Mouse (Mus musculus) mature B cell (primary cell): Measurements from ENCODE around the gene Ech1.

ENCODE experiments used
- in situ Hi-C: fragments of 300-500 bp; cut with MboI; formaldehyde crosslinking; loops from 2 replicates; pipeline ENCODE4 v1.14.3; 2019

Gene Ech1

DNA sequence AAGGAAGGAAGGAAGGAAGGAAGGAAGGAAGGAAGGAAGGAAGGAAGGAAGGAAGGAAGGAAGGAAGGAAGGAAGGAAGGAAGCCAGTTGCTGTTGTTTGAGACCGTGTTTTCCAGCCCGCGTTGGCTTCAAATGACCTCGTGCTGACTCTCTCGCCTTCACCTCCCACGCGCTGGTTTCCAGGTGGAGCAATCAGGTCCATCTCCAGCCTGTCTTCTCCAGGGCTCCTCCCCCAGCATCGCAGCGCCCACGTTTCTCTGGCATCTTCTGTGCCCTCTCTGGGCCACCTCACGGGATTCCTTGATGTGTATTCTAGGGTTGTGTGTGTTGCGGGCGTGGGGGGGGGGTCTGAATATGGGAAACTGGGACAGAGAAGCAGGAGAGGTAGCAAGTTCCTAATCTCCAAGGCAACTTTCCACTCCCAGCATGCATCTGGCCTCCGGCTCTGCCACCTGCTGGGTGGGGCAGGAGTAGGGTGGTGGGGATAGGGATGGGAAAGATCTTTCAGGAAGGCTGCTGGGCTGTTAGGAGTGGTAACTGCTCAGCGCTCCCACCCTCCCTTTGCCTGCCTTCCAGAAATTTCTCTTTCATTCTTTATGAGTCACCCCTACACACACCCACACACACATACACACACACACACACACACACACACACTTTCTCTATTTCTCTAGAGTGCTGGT, 37.9 kb downstream of the Ech1 start:
- in situ Hi-C loops = no loop called here

DNA sequence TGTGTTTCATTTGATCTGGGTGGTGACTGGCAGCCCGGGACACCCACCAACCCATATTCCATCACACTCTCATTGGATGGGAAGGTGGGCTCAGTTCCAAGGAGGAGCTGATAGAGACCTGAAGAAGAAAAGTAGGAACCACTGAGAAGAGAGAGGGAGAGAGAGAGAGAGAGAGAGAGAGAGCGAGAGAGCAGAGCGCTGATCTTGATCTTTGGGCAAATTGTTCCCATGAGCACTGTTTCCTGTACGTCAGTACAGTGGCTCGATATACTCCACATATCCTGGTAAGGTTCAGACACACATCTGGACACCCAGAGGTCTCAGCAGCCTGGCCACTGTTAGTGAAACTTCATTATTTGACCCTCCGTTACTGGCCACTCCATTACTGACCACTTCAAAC, 38.5 kb downstream of the Ech1 start, which contains the start of gene Lgals7:
Gene Lgals7 (plus strand): TSS at position 314 of the 400 bp plus-strand sequence.
- in situ Hi-C loops = no loop called here

DNA sequence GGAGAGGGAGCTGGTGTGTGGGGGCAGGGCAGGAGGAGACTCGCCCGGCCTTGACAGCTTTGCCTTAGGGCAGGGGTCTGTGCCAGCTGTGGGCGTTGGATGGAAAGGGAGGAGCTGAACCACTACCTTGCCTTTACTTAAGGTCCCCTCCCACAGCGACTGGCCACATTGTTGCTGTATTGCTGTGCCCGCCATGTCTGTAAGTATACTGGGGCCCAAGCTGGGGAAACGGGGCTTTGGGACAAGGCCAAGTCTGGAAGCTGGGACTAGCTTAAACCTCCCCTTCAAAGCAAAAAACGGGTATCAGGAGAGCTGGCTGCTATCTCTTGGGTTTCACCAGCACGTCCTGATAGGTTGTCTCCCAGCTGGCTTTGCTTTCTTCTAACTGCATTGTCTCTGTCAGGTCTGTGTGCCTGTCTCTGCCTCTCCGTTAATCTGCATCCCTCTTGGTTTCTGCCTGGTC, 39.3 kb downstream of the Ech1 start:
- in situ Hi-C loops = no loop called here

DNA sequence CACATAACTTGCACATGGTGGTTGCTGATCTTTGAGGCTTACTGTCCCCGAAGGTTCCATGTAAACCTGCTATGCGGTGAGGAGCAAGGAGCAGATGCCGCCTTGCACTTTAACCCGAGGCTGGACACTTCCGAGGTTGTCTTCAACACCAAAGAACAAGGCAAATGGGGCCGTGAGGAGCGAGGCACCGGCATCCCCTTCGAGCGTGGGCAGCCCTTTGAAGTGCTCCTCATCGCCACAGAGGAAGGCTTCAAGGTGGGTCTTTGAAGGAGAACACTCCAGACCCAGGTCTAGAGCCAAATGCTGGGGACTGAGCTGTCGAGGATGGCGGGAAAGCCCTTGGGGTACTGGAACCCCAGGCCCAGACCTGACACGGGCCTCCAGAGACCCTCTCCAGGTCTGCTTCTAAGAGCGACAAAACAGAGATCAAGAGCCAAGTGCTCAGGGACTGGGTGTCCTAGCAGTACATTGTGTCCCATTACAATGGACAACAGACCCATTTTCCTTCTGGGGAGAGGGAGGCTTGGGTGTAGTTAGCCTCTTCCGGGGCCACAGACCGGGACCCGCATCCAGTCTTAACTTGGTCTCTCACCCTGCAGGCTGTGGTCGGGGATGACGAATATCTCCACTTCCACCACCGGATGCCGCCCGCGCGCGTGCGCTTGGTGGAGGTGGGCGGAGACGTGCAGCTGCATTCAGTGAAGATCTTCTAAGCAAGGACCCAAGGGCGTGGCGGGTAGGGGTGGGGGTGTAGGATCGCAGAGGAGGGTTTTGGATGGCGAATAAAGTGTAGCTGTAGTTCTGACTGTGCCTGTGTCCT, 40.7 kb downstream of the Ech1 start:
- in situ Hi-C loops = loop anchor here (5.0 kb wide), 1 partner anchor 68 kb away; no protein-coding TSS in a partner anchor

DNA sequence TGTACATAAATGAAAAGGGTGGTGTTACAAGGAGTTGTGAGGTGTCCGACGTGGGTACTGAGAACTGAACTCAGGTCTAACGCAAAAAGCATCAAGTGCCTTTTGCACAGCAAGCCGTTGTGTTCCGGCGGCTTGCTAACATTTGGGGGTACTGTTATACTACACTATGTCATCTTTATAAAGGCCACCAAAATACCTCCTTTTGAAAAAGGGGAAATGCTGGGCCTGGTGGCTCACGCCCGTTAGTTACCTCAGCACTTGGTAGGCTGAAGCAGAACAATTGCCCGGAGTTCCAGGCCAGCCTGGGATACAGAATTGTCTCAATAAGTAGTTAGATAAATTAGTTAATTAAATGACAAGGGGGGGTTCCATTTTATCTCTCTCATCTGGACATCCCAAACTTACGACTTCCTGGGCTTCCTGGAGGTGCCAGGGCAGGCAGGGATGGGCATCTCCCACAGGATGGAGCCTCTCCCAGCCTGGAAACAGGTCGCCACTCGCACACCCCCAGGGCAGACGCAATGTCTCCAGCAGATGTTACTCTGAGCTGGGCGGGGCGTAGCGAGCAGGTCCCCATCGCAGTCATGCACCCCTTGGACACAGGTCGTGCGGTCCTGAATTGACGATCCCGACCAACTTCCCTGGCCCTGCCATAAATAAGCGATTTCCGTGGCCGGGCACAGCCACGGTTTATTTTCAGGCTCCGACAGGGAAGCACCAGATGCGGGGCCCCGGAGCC, 41.9 kb downstream of the Ech1 start:
- in situ Hi-C loops = loop anchor here (5.0 kb wide), 1 partner anchor 70 kb away; no protein-coding TSS in a partner anchor

DNA sequence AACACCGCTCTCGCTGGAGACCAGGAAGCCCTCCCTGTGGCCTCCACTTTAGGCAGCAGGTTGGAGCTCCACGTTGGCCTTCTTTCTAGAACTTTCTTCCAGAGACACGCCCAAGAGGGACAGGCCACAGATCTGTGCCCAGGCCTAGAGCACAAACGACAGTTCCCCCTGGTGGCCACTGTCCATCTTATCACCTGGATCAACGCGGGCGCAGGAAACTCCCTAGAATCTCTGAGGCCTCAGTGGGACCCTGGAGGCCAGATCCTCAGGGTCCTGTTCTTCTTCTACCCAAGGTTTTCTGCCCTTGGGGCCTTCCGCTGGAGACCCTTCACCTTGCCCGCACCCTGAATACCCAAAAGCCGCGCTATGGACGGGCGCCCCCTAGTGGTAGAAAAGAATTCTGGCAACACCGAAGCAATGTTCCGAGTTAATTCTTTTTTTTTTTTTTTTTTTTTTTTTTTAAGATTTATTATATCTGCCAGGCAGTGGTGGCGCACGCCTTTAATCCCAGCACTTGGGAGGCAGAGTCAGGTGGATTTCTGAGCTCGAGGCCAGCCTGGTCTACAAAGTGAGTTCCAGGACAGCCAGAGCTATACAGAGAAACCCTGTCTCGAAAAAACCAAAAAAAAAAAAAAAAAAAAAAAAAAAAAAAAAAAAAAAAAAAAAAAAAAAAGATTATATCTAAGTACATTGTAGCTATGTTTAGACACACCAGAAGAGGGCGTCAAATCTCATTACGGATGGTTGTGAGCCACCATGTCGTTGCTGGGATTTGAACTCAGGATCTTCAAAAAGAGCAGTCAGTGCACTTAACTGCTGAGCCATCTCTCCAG, 42.7 kb downstream of the Ech1 start:
- in situ Hi-C loops = loop anchor here (5.0 kb wide), 1 partner anchor 70 kb away; no protein-coding TSS in a partner anchor

DNA sequence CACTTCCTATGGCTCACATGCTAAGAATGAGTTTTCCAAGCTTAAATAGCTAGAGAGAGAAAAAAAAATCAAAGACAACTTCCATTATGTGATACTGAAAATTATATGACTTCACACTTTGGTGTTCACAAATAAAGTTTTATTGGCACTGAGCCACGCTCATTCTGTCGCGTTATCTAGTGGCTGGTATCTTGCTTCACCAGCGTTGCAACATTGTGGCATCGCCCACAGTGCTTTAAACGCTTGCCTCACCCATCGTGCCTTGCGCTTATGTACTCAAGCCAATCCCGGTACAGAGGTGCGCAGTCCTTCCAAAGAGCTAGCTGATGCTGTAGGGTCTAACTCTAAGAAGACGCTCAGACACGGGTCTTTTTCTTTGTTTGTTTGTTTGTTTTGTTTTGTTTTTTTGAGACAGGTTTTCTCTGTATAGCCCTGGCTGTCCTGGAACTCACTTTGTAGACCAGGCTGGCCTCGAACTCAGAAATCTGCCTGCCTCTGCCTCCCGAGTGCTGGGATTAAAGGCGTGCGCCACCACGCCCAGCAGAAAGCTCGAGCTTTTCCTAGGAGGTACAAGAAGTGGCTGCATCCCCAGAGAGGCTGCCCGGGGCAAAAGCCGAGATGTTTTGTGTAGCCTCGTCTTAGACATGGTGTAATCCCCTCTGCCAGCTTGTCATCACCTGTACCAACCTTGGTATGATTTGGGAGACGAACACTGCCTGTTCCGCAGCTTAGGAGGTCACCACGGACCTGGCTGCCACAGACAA, 46.1 kb downstream of the Ech1 start:
- in situ Hi-C loops = no loop called here

DNA sequence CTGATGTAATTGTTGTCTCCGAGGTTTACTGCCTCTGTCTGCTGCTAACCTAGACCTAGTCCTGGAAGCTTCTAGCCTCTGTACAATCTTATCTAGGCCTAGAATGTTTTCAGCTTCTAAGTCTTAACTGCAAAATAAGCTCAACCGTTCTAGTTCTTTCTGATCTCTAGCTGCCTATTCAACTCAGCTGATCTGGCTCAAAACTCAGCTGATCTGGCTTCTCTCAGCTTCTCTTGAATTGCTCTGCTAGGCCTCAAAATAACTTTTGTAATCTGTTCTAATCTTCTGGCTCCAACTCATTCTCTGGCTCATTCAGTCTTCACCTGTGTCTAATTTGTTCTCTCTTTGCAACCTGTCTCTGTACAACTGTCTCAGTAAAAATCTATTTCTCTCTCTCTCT, 49.5 kb downstream of the Ech1 start:
- in situ Hi-C loops = no loop called here

DNA sequence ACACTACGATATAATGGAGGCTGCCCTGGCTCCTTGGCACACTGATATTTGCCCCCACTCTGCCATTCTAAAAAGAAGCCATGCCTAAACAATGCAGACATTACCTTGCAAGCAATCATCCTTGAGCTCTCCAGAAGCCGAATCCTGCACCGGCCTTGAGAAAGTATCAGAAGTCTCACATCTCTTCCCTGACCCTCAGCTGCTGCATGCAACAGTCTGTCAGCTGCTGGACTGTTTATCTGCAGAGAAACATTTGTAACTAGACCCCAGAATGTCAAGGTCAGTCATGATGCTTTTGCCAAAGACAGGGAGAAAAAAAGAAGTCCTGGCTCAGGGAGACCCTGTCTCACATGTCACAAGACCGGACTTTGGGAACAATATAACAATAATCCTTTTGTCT, 51.1 kb downstream of the Ech1 start:
- in situ Hi-C loops = no loop called here

DNA sequence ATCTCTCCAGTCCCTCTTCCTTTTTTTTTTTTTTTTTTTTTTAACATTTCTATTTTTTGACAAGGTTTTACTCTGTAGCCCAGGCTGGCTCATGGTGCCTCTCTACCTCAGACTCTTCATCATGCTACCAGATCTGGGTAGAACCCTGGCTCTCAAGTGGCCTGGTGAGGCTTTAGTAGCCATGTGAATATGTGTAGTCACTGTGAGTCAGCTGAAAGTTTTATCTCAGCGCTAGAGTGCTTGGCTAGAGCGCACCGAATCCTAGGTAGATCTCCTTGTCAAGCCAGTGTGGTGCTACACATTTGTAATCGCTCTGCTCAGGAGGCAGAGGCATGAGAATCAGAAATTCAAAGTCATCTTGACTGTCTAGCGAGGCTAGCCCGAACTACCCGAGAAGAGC, 52.1 kb downstream of the Ech1 start:
- in situ Hi-C loops = no loop called here

DNA sequence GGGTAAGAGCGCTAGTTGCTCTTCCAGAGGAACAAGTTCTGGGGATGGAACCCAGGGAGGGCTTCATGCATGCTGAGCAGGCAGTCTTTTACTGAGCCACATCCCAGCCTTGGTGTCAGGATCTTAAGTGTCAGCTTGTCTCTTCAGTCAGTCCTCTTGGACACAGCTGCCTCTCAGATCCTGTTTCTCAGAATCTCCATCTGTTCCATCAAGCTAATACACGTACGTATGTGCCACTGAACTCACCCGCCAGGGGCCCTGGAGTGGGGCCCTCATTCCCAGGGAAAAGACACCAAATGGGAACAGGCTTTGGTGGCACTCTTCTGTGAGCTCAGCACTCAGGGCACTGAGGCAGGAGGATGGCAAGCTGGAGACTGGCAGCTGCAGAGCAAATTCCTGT, 52.8 kb downstream of the Ech1 start:
- in situ Hi-C loops = no loop called here

DNA sequence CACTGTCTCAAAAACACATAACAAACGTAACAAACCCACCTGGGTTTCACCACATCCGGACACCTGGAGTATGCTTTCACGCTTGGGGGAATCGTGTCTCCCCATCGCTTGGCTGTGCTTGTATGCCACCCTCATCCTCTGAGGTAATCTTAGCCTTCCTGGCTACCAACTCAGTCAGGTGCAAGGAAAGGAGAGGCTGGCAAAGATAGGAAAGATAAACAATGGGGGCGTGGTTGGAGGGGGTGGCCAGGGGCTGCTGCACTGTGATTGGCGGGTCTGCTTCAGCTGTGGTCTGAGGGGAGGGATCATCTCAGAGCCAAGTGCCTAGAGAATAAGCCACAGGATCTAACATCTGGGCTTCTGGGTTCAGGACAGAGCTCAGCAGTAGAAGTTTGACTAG, 54.6 kb downstream of the Ech1 start:
- in situ Hi-C loops = no loop called here

DNA sequence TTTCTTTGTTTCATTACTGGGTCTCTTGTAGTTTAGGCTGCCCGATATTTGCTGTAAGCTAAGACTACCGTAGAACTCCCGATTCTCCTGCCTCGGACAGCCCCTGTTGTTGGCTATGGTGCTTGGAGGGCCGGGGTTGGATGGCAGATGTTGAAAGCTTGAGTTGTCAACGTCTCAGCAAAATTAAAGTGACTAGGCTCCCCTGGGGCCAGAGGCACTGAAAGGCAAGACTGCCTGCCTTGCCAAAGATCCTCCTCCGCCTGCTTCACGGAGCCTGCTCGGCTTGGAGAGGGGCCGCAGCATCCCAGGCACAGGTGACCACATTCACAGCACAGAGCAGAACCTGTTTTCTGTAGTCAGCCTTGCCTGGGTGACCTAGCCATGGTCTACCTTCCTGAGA, 55.5 kb downstream of the Ech1 start:
- in situ Hi-C loops = no loop called here

DNA sequence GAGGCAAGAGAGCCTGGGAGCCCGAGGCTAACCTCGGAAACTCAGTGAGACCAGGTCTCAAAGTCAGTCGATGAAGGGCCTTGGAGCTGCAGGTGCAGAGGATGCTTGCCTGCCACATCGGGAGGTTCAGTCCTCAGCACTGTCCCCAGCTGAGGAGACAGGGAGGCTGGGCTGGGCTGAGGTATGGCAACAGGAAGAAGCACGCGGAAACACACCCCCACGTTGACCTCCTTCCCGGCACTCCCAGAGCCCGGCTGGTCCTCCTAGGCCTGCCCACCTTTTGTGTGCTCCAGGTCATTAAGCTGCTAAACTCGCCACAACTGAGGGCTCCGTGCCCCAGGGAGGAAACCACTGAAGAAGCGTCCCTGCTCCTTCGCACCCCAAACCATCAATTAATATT, 56.2 kb downstream of the Ech1 start, which contains the start of gene Capn12:
Gene Capn12 (plus strand): TSS at position 224 of the 400 bp plus-strand sequence.
- in situ Hi-C loops = no loop called here
